Mouse (Mus musculus) skeletal muscle tissue, adult 2 months (tissue): ENCODE results near the gene Srsf7.
"Not testable (repeated sequence)": the region's sequence is repeated elsewhere in the genome, so short reads cannot be mapped to it uniquely, and the experiment has no call there.

Source experiments
- DNase-seq: peaks from one replicate; pipeline ENCODE4 v3.0.0-alpha.2; 2012; ENCODE audit warnings: low read depth, low spot score

Srsf7 gene

GRCm38 (mm10) chr17:80206671-80207581 is at the start of gene Srsf7, which contains the start of gene Ttc39d:
Srsf7 (minus strand) TSS chr17:80207307.
Ttc39d (plus strand) TSS chr17:80207460.
- peak; percentile 99 for DNase-seq

GRCm38 (mm10) chr17:80255208-80255607 is 48.1 kb upstream of the Srsf7 start:
- peak; percentile 91 for DNase-seq

GRCm38 (mm10) chr17:80254421-80254820 is 47.3 kb upstream of the Srsf7 start:
- DNase-seq, result no peak

- peak; percentile 37 for DNase-seq
These were observed 45.8 kb upstream of the Srsf7 start for GRCm38 (mm10) chr17:80252757-80253525.

GRCm38 (mm10) chr17:80243116-80243515 is 36.0 kb upstream of the Srsf7 start:
- no peak for DNase-seq

GRCm38 (mm10) chr17:80241594-80241993 is 34.5 kb upstream of the Srsf7 start:
- no peak for DNase-seq

GRCm38 (mm10) chr17:80237475-80237874 is 30.4 kb upstream of the Srsf7 start:
- DNase-seq, result no peak

GRCm38 (mm10) chr17:80236805-80237204 is 29.7 kb upstream of the Srsf7 start:
- no peak for DNase-seq

- no peak for DNase-seq
These were observed 28.4 kb upstream of the Srsf7 start for GRCm38 (mm10) chr17:80235477-80235876.

GRCm38 (mm10) chr17:80234376-80234775 is 27.3 kb upstream of the Srsf7 start:
- no peak for DNase-seq

- DNase-seq, result no peak
These were observed 26.7 kb upstream of the Srsf7 start for GRCm38 (mm10) chr17:80233844-80234243.

- DNase-seq, result no peak
These were observed 22.3 kb upstream of the Srsf7 start for GRCm38 (mm10) chr17:80229396-80229795.

- not testable (repeated sequence) for DNase-seq
These were observed 18.0 kb upstream of the Srsf7 start for GRCm38 (mm10) chr17:80225142-80225541.

- peak; percentile 83 for DNase-seq
These were observed 17.4 kb upstream of the Srsf7 start, which contains the start of gene Gemin6 for GRCm38 (mm10) chr17:80224326-80225116. Gemin6 (plus strand) TSS chr17:80224441.

- no peak for DNase-seq
These were observed 16.7 kb upstream of the Srsf7 start for GRCm38 (mm10) chr17:80223829-80224228.

GRCm38 (mm10) chr17:80221890-80222628 is 15.0 kb upstream of the Srsf7 start:
- no peak for DNase-seq

GRCm38 (mm10) chr17:80221202-80221601 is 14.1 kb upstream of the Srsf7 start:
- DNase-seq, result no peak

GRCm38 (mm10) chr17:80220131-80220530 is 13.0 kb upstream of the Srsf7 start:
- no peak for DNase-seq

- DNase-seq, result not testable (repeated sequence)
These were observed 6.9 kb upstream of the Srsf7 start for GRCm38 (mm10) chr17:80213998-80214397.

- DNase-seq, result no peak
These were observed 821 bp downstream of the Srsf7 start for GRCm38 (mm10) chr17:80206301-80206670.

GRCm38 (mm10) chr17:80205657-80206056 is 1.4 kb downstream of the Srsf7 start:
- no peak for DNase-seq
